Mouse (Mus musculus) colon, adult 2 months (tissue): ENCODE results near the gene Nlrc3. TPM values are rescaled to one million over a fixed set of nuclear protein-coding genes. Genes with fewer than 3 reads are reported as not detected.

Experiments
- polyA plus RNA-seq: library from polyadenylated mRNA; depleted of rRNA; stranded (reverse); fragments of >200 nt; gene quantifications from 2 replicates; pipeline ENCODE4 v1.2.3, GENCODE M21; 2012; rRNA removed

Gene Nlrc3
- polyA plus RNA-seq: 2.4 and 2.5 TPM in 2 replicates

DNA sequence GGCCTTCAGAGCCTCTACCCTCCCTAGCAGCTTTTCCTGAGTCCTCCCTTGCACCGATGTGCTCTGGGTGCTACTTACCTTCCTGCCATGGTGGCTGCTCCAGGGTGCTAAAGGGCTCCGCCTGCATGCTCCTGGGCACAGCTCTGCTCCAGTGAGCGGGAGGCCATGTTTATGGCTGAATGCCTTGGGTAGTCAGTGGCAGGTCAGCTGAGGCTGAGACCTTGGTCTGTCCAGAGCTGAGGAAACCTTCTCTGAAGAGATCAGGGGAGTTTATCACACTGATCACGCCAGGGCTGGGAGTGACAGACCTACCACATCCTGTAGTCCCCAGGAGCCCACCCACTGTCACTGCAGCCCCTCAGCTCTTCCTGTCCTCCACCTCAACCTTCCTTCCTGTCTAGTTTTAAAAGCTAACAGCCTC lies at the start of gene Nlrc3:
TSS of gene Nlrc3 (minus strand) at position 382 of the 421 bp plus-strand sequence.

DNA sequence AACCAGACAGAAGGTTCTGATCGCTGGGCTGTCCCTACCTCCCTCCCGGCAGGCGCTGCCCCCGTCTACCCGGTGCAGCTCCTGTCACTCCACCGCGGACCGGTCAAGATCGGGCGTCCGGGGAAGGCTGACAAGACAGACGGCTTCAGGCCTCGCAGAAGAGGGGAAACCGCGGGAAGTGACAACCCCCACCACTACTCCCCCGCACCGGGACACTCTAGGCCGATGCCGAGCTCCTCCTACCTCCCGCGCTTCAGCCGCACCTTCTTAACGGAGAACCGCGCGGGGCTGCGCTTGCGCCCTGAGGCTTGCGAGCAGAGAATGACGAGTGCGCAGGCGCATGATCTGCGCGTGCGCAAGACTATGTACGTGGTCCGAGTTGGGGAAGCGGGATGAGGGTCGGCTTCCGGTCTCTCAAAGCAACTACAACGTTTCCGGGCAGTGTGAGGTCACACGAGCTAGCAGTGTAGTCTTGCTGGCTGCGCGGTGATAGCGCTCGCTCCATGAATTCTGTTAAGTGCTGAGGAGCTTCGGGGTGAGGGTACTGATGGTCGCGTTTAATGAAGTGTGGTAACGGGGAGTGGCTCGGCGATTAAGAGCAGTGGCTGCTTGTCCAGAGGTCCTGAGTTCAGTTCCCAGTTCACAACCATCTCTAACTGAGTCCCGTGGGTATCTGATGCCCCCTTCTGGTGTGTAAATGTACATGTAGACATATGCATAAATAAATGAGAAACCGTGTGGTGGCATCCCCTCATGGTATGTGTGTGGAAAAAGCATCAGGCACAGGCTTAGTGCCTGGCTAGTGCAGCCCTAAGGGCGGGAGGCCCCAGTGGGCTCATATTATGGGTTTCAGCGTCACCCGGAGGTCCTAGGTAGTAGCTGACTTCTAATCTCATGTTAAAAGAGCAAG lies 27.3 kb upstream of the Nlrc3 start, which contains the start of gene Slx4:
TSS of gene Slx4 (minus strand) at position 282 of the 910 bp plus-strand sequence.

DNA sequence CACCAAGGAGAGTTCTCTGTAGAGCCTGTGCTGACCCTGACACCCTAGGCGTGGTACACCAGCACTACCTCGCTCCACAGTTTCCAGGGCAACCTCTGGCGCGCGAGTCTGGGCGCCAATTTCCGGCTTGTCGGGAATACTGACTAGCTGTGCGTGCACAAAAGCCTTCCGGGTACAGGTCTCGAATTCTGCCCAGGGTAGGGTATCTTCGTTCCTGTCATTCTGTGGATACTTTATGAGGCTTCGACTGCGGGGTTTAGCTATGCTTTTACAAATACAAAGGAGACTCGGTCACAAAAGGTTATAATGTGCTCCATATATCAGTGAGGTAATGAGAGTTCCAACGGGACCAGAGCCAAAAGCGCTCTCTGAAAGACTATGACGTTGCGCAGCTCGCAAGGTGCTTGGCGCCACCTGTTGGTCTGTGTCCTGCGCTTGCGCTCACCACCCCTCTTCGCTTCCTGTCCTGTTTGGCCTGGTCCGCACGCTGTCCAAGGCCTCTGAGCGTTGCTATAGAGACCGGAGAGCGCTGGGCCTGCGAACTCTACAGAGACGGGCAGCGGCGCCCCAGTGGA lies 67.8 kb downstream of the Nlrc3 start, which contains the start of the genes 1700037C18Rik and Cluap1:
TSS of gene 1700037C18Rik (minus strand) at position 153 of the 575 bp plus-strand sequence.
TSS of gene Cluap1 (plus strand) at position 265 of the 575 bp plus-strand sequence.

Other genes with a start within 250 kb of the Nlrc3 start
- gene Zfp263, start 232.5 kb downstream of the Nlrc3 start, polyA plus RNA-seq: 7.2 and 8.4 TPM in 2 replicates
- not detected in 2 replicates for gene Olfr15, start 145.8 kb downstream of the Nlrc3 start, polyA plus RNA-seq
- 0.79 and 0.84 TPM in 2 replicates for gene Zfp174, start 129.4 kb downstream of the Nlrc3 start, polyA plus RNA-seq
- 53.7 and 64.5 TPM in 2 replicates for gene Naa60, start 104.3 kb downstream of the Nlrc3 start, polyA plus RNA-seq
- 1.6 and 1.9 TPM in 2 replicates for gene Zfp597, start 92.1 kb downstream of the Nlrc3 start, polyA plus RNA-seq
- gene Gm20695, start 92.0 kb downstream of the Nlrc3 start, polyA plus RNA-seq: not detected in 2 replicates
- gene 1700037C18Rik, start 67.9 kb downstream of the Nlrc3 start, polyA plus RNA-seq: 9.4 and 11.5 TPM in 2 replicates
- gene Cluap1, start 67.8 kb downstream of the Nlrc3 start, polyA plus RNA-seq: 3.0 and 4.4 TPM in 2 replicates
- gene Slx4, start 27.1 kb upstream of the Nlrc3 start, polyA plus RNA-seq: 11.6 and 13.4 TPM in 2 replicates
- gene Dnase1, start 60.3 kb upstream of the Nlrc3 start, polyA plus RNA-seq: not detected in 2 replicates
- 63.3 and 78.2 TPM in 2 replicates for gene Trap1, start 101.2 kb upstream of the Nlrc3 start, polyA plus RNA-seq
- gene Crebbp, start 237.4 kb upstream of the Nlrc3 start, polyA plus RNA-seq: 22.7 and 29.4 TPM in 2 replicates